Mouse (Mus musculus): Measurements from ENCODE around the gene Pgbd5.
A peak's percentile ranks its signal among the peaks of the same experiment; 100 is the strongest.
"Not testable (repeated sequence)": the region's sequence is repeated elsewhere in the genome, so short reads cannot be mapped to it uniquely, and the experiment has no call there.

Gene Pgbd5

DNA sequence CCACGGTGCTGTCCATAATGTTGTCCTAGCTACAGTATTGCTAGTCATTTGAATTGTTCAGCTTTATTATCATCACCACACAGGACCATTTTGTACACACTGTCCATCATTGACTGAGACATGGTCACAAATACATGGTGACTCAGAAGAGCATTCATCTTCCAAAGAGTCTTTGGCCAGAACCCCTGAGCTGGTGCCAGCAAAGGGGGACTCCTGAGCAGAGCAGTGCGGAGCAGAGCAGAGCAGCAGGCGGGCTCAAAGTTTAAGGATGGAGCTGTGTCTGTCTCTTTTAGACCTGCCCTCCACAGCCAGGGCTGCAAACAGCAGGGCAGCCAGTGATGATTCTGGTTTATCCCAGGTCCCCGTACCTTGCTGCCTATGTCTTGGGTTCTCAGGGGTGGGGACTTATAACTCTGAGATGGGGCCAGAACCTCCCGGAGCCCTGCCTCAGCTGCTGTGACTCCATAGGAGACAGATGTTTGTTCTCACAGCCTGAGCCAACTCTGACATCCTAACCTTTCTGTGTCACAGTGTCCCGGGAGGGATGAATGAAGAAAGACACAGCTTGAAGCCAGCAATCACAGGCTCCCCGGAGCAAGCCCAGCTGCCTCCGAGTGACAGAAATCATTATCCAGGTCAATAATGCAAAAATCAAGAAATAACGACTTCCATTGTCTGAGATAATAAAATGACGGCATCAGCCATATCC lies 9.7 kb upstream of the Pgbd5 start:
- no peaks in the 10 kb centered on the region for H3K27me3 ChIP-seq (ENCODE audit: control insufficient read depth, insufficient read depth, low read length, poor library complexity, severe bottlenecking)
- no peaks in the 10 kb centered on the region for H3K36me3 ChIP-seq (ENCODE audit: control insufficient read depth, insufficient read depth, low read length, poor library complexity, severe bottlenecking)
- DNase-seq (ENCODE audit: low read depth, low spot score), result no peak

DNA sequence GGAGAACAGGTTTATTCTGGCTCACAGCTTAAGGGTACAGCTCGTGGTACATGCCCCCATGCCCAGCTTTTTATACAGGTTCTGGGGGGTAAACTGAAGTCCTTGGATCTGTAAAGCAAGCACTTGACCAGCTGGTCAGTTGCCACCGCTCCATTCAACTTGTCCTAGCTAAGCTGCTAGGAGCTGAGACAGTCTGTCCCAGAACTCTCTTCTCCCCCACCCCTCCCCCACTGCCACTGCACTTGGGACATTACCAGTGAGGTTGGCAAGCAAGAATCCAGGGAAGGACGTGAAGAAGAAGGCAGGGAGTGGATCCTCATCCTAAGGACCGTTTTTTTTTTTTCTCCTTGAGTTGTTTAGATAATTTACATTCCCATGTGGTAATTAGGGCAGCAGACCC lies 2.7 kb downstream of the Pgbd5 start:
- Histone ChIP-seq H3K36me3 (ENCODE audit: control insufficient read depth, insufficient read depth, low read length, poor library complexity, severe bottlenecking) (no peaks in the 10 kb centered on the region), H3K27me3 (ENCODE audit: control insufficient read depth, insufficient read depth, low read length, poor library complexity, severe bottlenecking) (no peaks in the 10 kb centered on the region; the same call in 1 of the 2 replicates)
- no peak for DNase-seq (ENCODE audit: low read depth, low spot score)

DNA sequence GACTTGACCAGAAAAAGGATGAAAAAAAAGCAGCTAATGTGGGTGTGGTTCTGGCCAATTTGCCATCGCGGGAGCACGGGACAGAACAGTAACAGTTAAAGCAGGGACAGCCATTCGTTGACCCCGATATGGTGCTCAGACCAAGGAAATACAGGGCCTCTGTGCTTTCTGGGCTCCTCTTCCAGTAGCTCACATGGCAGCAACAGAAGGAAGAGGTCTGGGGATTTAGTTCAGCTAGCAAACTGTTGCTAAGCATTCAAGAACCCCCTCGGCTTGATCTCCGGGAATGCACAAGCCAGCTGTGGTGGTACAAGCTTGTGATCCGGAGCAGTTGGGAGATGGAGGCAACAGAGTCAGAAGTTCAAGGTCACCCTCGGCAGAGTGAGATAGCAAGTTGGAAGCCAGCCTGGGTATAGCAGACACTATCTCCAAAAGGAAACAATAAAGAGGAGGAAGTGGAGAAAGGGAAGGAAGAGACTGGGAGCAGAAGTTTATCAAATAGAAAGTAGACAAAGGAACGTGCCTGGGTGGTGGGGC lies 3.7 kb downstream of the Pgbd5 start:
- H3K36me3 ChIP-seq (ENCODE audit: control insufficient read depth, insufficient read depth, low read length, poor library complexity, severe bottlenecking), result no peaks in the 10 kb centered on the region
- H3K27me3 ChIP-seq (ENCODE audit: control insufficient read depth, insufficient read depth, low read length, poor library complexity, severe bottlenecking), result no peaks in the 10 kb centered on the region; the same call in 1 of the 2 replicates
- no peak for DNase-seq (ENCODE audit: low read depth, low spot score)

DNA sequence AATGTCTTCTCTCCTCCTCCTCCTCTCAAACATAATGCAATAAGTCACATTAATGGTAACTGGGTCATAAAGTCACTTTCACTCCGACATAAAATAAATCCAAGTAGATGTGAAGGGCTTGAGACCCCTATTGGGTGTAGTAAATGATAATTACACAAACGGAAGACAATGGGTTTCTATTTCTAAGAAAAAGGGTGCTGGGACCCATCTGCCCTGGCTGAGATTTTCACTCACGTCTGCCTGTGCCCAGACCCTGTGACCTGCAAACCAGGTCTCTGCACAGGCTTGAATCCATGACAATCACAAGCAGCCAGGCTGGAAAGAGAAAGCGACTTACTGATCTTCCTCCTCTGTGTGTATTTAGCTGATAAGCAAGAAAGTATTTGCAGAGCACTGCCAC lies 4.3 kb downstream of the Pgbd5 start:
- Histone ChIP-seq H3K27me3 (ENCODE audit: control insufficient read depth, insufficient read depth, low read length, poor library complexity, severe bottlenecking) (no peaks in the 10 kb centered on the region; the same call in 1 of the 2 replicates), H3K36me3 (ENCODE audit: control insufficient read depth, insufficient read depth, low read length, poor library complexity, severe bottlenecking) (no peaks in the 10 kb centered on the region)
- DNase-seq (ENCODE audit: low read depth, low spot score), result no peak

DNA sequence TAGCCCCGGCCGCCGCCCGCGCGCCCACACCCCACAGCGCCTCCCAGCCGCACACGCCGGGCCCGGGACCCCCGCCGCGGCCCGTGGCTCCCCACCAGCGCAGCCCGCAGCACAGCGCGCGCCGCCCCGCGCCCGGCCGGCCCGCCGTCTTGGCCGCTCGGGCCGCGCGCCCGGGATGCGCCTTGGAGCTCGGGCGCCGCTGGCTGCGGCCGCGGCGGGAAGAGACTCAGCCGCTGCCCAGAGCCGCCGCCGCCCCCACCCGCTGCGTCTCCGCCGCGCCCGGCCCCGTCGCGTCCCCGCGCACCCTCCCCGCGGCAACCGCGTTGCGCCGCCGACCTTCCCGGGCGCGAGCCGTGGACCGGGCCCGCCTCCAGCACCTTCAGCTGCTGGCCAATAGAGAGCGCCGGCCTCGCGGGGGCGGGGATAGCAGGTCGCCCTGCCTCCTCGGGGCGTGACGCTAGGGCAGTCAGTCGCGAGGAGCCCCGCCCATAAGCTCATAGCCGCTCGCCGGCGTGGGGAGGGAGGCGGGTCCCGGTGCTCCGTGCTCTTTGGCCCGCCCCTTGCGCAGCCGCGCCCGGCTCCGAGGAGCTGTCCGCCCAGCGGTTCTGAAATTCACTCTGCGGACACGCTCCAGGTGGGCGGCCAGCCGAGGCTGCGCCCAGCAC lies 5.2 kb downstream of the Pgbd5 start:
- Histone ChIP-seq H3K27me3 (ENCODE audit: control insufficient read depth, insufficient read depth, low read length, poor library complexity, severe bottlenecking) (no peaks in the 10 kb centered on the region; the same call in 1 of the 2 replicates), H3K36me3 (ENCODE audit: control insufficient read depth, insufficient read depth, low read length, poor library complexity, severe bottlenecking) (no peaks in the 10 kb centered on the region)
- DNase-seq (ENCODE audit: low read depth, low spot score), result peak; percentile 71

DNA sequence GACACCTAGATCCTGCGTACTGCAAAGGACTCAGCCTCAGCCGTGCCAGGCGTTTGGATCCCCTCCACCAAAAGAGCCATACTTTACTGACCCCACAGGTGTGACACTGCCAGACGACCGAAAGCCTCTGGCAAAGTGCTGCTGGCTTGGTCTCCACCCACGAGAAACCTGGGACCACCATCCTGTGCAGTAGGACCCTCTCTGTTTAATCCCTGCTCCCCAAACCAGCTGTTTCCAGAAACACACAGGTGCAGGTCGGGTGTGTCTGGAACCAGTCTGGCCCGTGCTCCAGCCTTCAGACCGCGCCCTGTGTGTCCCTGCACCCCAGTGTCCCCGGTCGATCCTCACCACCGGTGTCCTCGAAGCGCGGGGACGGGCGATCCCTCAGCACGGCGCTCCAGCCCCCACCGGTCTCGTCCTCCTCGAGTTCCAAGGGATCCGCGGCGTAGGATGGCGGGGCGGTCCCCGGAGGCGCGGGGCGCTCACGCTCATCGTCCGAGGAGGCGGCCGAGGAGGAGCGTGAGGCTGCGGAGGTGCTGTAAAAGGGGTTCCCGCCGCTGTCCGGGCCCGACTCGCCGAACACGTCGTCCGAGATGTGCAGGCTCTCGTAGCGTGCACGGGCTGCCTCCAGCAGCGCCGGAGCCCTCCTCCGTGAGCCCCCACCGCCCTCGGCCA lies 5.9 kb downstream of the Pgbd5 start:
- DNase-seq (ENCODE audit: low read depth, low spot score), result no peak
- H3K36me3 ChIP-seq (ENCODE audit: control insufficient read depth, insufficient read depth, low read length, poor library complexity, severe bottlenecking), result no peaks in the 10 kb centered on the region
- no peaks in the 10 kb centered on the region; the same call in 1 of the 2 replicates for H3K27me3 ChIP-seq (ENCODE audit: control insufficient read depth, insufficient read depth, low read length, poor library complexity, severe bottlenecking)

DNA sequence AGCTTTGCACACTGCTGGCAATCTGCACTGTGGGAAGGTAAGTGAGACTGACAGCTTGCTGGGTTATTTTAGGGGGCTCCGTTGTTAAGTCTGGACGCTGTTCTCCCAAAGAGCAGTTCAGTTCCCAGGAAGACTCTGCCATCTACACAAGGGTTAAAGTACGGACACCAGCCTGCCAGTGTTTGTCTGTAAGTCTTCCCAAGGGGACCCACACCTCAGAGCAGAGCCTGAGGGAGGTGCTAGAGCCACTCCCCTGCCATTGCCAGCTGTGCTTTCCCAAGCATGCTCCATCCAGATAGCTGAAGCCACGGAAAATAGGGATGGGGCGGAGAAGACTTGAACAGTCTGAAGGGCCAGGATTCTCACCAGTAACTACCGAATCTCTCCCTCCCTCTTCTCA lies 8.6 kb downstream of the Pgbd5 start:
- no peak for DNase-seq (ENCODE audit: low read depth, low spot score)
- Histone ChIP-seq H3K36me3 (ENCODE audit: control insufficient read depth, insufficient read depth, low read length, poor library complexity, severe bottlenecking) (no peaks in the 10 kb centered on the region), H3K27me3 (ENCODE audit: control insufficient read depth, insufficient read depth, low read length, poor library complexity, severe bottlenecking) (no peaks in the 10 kb centered on the region; the same call in 1 of the 2 replicates)

DNA sequence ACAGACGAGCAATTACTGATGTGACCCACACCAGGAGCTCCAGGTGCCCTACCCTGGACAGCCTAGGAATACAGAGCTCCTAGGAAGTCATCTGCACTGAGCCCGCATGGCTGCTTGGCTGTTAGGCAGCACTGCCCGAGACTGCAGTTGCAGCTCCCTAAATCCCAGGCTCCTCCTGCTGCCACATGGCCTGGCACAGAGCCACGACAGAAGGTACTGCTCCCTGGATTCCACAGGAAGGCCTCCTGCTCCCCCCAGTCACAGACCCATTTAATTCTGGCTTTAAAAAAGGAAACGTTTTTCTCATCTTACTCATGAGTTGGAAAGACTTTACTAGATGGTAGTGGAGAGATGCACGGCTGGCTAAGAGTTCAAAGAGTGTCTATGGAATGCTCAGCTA lies 10.0 kb downstream of the Pgbd5 start:
- H3K27me3 ChIP-seq (ENCODE audit: control insufficient read depth, insufficient read depth, low read length, poor library complexity, severe bottlenecking), result no peaks in the 10 kb centered on the region; the same call in 1 of the 2 replicates
- H3K36me3 ChIP-seq (ENCODE audit: control insufficient read depth, insufficient read depth, low read length, poor library complexity, severe bottlenecking), result no peaks in the 10 kb centered on the region
- no peak for DNase-seq (ENCODE audit: low read depth, low spot score)

DNA sequence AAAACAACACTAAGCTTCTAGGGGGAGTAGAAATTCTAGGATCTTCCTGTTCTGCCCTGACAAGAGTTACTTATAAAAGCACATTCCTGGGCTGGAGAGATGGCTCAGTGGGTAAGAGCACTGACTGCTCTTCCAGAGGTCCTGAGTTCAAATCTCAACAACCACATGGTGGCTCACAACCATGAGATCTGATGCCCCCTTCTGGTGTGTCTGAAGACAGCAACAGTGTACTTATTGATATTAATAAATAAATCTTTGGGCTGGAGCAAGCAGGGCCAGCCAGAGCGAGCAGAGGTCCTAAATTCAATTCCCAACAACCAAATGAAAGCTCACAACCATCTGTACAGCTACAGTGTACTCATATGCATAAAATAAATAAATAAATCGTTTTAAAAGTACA lies 10.7 kb downstream of the Pgbd5 start:
- not testable (repeated sequence) for DNase-seq (ENCODE audit: low read depth, low spot score); H3K27me3 ChIP-seq (ENCODE audit: control insufficient read depth, insufficient read depth, low read length, poor library complexity, severe bottlenecking); H3K36me3 ChIP-seq (ENCODE audit: control insufficient read depth, insufficient read depth, low read length, poor library complexity, severe bottlenecking)

DNA sequence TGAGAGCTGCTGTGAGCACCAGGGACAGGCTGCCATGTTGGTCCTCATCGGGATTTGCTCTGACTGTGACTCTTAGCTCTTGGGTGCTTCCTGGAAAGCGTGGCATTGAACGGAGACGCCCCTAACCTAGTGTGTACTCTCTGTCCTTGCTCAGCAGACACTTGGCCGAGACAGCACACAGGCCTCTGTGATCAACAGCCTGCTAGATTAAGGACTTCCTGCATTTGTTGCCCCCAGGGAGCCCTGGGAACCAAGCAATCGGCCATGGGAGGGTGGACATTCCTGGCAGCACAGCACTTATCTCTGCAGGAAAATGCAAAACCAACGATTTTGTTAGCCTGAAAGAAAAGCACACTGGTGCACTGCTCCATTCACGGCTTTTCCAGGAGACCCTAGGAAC lies 18.0 kb downstream of the Pgbd5 start:
- no peaks in the 10 kb centered on the region for H3K36me3 ChIP-seq (ENCODE audit: control insufficient read depth, insufficient read depth, low read length, poor library complexity, severe bottlenecking)
- no peak for DNase-seq (ENCODE audit: low read depth, low spot score)
- no peaks in the 10 kb centered on the region for H3K27me3 ChIP-seq (ENCODE audit: control insufficient read depth, insufficient read depth, low read length, poor library complexity, severe bottlenecking)

DNA sequence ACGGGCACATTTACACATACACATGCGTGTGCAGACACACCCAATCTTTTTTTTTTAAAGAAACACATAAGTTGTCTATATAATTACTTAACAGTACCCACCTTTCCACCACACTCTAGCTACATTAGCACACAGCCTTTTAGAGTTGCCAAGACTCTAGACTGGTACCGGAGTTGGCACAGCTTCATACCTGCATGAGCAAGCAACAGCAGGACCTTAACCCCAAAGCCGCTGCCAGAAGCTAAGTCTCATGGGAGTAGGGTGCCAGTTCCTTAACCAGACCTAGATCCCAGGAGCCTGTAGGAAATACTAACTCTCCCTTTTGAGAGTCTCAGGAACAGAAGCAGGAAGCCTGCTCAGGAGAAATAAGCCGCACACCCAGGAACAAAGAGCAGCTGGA lies 20.5 kb downstream of the Pgbd5 start:
- no peaks in the 10 kb centered on the region for H3K27me3 ChIP-seq (ENCODE audit: control insufficient read depth, insufficient read depth, low read length, poor library complexity, severe bottlenecking)
- no peak for DNase-seq (ENCODE audit: low read depth, low spot score)
- no peaks in the 10 kb centered on the region for H3K36me3 ChIP-seq (ENCODE audit: control insufficient read depth, insufficient read depth, low read length, poor library complexity, severe bottlenecking)

DNA sequence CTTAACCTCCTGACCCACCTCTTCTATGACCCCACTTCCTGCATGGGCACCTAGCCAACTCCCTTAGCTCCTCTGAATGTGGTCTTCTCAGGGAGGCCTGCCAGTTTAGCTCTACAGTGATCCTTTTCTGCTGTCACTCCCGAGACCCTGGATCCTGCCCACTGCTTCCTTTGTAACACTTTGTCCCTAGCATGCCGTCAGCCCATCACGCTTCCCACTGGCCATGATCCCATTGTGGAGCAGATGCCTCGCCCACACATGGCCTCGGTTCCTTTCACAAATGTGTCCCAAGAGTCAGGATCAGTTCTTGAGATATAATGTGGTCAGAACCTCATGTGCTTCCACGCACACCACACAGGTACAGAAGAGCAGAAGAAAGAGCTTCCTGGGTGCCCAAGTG lies 21.3 kb downstream of the Pgbd5 start:
- H3K27me3 ChIP-seq (ENCODE audit: control insufficient read depth, insufficient read depth, low read length, poor library complexity, severe bottlenecking), result no peaks in the 10 kb centered on the region
- H3K36me3 ChIP-seq (ENCODE audit: control insufficient read depth, insufficient read depth, low read length, poor library complexity, severe bottlenecking), result no peaks in the 10 kb centered on the region
- DNase-seq (ENCODE audit: low read depth, low spot score), result no peak

DNA sequence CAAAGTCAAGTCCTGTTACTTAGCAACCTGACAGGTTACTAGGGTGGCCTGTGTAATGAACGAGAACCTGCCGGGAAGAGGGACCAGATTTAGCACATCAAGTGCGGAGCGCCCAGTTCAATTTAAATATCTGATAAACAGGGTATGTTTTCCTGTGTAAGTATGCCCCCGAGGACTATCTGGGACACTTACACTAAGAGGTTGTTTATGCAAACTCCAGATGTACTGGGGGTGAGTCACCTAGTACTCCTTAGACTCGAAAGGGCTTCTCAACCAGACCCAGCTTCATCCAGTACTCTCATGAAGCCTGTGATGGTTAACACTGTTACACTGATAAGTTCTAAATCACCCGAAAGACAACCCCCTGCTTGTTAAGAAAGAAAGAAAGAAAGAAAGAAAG lies 22.8 kb downstream of the Pgbd5 start:
- H3K27me3 ChIP-seq (ENCODE audit: control insufficient read depth, insufficient read depth, low read length, poor library complexity, severe bottlenecking), result no peaks in the 10 kb centered on the region
- H3K36me3 ChIP-seq (ENCODE audit: control insufficient read depth, insufficient read depth, low read length, poor library complexity, severe bottlenecking), result no peaks in the 10 kb centered on the region
- DNase-seq (ENCODE audit: low read depth, low spot score), result no peak

DNA sequence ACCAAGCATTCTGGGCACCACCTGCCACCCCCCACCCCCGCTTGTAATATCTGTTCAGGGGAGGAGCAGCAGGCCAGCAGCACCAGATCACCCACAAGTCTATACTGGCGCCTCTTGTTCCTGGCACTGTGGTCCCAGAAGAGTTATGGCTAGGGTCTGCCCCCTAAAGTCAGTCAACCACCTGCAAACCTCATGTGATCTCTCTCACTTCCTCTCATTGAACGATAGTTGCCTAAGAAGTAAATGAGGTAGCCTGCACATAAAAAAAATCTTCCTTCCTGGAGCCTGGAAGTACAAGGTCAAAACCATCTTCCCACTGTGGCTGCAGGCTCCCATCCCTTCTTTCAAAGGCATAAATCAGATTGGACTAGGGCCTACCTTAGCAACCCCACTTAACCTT lies 23.7 kb downstream of the Pgbd5 start:
- Histone ChIP-seq H3K36me3 (ENCODE audit: control insufficient read depth, insufficient read depth, low read length, poor library complexity, severe bottlenecking) (no peaks in the 10 kb centered on the region), H3K27me3 (ENCODE audit: control insufficient read depth, insufficient read depth, low read length, poor library complexity, severe bottlenecking) (no peaks in the 10 kb centered on the region)
- no peak for DNase-seq (ENCODE audit: low read depth, low spot score)

DNA sequence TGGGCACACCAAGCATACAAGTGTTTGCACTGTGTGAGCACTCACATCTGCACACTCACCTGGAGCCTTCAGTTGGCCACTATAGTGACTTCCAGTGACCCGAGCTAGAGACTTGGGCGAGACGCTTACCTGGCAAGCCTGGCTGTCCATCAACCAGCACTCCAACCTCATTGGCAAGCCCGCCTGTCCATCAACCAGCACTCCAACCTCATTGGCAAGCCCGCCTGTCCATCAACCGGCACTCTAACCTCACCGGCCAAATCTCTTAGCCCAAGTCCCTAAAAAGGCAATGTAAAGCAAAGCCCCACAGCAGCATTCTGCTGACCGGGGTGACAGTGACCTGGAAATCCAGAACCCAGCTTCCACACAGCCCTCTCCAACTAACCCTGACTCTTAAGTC lies 24.5 kb downstream of the Pgbd5 start:
- no peaks in the 10 kb centered on the region for H3K27me3 ChIP-seq (ENCODE audit: control insufficient read depth, insufficient read depth, low read length, poor library complexity, severe bottlenecking)
- no peak for DNase-seq (ENCODE audit: low read depth, low spot score)
- no peaks in the 10 kb centered on the region for H3K36me3 ChIP-seq (ENCODE audit: control insufficient read depth, insufficient read depth, low read length, poor library complexity, severe bottlenecking)

Data from splenic B cell, adult 2 months (primary cell).